Mouse (Mus musculus): ENCODE results near the gene Lmbr1l. TPM values are rescaled to one million over a fixed set of nuclear protein-coding genes. Genes with fewer than 3 reads are reported as not detected.
"Not testable (repeated sequence)": the region's sequence is repeated elsewhere in the genome, so short reads cannot be mapped to it uniquely, and the experiment has no call there.

Lmbr1l gene
- total RNA-seq, 4 experiments from 2014 or later, result 17.9 to 21.8 (median 19.6) TPM

DNA sequence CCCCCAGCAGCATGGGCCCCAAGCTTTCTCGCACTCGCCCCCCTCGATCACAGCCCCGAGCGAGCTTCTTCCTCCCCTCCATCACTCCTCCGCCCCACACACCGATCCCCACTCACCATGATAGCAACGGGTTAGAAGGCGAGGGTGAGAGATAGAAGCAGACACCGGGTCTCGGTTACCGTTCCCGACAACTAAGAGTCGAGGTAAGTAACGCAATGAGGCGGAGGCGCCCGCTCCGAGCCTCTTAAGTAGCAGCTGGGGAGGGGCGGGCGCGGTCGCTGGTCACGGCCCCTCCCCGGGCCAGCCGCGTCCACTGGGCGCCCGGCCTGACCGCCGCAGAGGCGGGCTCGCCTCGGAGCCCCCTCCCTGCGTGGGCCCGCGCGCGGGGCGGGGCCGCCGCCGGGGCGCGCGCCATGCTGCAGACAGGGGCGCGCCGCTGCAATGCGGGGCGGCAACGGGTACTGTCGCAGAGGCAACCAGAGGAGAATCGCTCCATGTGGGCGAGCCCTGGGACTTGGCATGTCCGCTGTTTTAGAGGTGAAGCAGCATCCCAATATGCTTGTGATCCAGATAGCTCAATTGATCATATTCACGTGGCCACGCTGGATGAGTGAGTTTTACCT lies 16.3 kb upstream of the Lmbr1l start, which contains the start of gene Tuba1b:
Tuba1b (minus strand) TSS at position 349 of the 623 bp plus-strand sequence.
- peak; percentile 82 to 88 for DNase-seq (ENCODE audit: low spot score in 2 of 2)

DNA sequence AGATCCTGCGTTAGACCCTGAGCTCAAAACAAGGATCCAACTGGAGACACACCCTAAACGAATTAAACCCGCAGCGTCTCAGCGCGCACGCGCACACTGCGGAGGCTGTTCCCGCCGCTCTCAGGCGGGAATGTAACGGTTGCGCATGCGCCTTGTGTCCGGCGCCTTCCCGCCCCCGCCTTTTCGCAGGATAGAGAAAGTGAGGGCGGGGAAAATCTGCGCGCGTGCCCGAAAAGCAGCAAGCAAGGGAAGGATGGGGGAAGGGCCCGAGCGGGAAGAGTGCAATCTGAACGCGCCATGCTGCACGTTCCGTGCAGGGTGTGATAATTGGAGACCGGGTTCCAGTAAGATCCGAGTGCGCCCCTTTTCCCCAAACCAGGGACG lies 15.8 kb upstream of the Lmbr1l start:
- DNase-seq (ENCODE audit: low spot score in 2 of 2), result peak; percentile 92 to 97

DNA sequence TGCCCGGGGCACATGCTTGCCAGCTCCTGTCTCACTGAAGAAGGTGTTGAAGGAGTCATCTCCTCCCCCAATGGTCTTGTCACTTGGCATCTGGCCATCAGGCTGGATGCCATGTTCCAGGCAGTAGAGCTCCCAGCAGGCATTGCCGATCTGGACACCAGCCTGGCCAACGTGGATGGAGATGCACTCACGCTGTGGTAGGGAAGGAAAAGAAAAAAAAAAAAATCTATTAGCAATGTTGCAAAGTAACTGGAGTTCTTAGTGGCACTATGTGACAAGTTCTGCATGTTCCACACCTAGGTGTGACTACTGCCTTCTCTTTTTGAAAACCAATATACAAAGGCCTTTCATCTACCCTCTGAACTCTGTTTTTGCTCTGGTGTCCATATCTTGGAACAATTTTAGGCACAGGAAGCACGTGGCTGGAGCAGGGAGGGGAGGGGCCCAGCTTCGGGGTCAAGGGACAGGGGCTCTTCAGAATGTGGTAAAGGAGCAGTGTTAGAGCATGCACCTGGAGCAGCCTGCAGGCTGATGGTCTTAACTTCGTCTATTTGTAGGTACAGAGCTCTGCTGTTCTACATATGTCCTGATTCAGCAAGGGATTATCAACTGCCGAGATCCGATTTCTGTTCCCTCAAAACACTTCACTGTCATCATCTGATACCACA lies 15.1 kb upstream of the Lmbr1l start:
- DNase-seq (ENCODE audit: low spot score in 2 of 2), result not testable (repeated sequence)

DNA sequence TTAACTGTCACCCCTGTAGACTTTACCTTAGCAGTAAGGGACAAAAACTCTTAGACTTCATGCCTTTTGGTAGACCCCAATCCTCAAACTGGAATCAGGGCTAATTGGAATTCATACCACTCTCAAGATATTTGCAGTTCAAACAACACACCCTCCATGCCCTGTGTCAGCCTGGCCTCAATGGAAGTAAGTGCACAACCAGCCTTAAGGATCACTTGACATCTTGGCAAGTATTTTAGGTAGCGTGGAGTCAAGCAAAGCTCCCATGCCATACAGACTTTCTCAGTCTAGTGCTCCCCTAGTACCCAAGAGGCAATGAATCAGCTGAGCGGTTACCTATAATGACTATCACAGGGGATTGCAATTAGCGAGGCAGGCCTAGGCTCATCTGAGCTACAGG lies 13.0 kb upstream of the Lmbr1l start:
- no peak for DNase-seq (ENCODE audit: low spot score in 2 of 2)

DNA sequence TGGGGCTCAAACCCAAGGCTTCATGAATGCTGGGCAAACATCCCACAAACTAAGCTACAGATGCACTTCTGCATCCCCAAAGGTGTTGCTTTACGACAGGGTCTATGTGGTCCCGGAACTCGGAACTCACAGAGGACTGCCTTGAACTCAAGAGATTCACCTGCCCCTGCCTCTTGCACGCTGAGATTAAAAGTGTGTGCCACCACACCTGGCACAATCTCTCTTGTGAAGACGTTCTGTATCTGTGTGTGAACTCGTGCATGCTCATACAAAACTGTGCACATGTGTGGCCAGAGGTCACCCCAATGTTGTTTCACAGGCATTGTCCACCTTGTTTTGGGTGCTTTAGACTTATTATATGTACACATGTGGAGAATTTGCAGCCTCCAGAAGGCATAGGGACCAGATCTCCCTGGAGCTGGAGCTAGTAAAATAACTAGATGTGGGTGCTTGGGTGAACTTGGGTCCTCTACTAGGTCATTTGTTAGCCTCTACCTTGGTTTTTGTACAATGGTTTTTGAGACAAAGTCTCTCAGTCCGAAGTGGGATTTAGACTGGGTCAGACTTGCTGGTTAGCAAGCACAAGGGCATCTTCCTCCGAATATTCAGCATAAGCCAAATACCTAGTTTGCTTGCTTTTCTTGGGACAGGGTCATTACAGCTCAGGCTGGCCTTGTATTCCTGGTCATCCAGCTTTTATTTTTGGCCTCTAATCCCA lies 12.1 kb upstream of the Lmbr1l start:
- DNase-seq (ENCODE audit: low spot score in 2 of 2), result no peak

DNA sequence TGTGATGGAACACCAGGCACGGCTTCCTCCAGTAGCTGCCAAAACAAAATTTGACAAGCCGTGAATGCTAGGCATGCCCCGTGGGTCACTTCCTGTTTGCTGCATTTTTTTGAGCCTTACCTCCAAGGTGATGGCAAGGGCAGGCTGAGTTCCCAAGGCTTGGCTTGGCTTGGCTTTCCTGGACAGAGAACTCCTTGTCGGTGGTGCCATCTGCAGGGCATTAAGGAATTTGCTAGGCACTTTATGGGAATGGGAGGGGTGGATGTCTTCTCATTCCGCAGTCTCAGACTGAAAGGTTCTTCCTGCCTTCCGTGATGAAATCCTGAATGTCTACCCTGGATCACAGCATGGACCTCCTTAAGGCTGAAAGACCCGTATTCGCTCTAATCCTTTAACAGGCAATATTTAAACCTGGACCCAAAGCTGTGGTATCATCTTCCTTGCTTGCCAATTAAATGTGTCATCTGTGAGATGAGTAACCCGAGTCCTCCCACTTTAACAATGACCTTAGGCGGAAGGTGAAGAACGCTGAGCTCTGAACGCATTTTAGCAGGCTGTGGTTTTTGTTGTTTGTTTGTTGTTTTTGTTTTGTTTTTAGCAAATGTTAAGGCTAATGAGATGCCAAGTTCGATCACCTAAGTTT lies 10.7 kb upstream of the Lmbr1l start:
- DNase-seq (ENCODE audit: low spot score in 2 of 2), result peak; percentile 60 to 67

DNA sequence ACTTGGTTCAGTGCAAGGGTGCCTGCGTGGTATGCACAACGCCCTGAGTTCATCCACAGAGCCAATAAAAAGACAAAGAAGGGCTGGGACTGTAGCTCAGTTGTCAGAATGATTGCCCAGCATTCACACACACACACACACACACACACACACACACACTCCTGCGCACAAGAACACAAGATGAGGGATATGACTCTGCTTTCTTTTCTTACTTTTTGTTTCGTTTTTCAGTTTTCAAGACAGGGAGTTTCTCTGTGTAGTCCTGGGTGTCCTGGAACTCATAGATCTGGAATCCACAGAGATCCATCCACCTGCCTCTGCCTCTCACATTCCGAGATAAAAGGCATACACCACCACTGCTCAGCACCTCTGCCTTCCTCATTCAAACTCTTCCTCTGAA lies 9.5 kb upstream of the Lmbr1l start:
- DNase-seq (ENCODE audit: low spot score in 2 of 2), result no peak

DNA sequence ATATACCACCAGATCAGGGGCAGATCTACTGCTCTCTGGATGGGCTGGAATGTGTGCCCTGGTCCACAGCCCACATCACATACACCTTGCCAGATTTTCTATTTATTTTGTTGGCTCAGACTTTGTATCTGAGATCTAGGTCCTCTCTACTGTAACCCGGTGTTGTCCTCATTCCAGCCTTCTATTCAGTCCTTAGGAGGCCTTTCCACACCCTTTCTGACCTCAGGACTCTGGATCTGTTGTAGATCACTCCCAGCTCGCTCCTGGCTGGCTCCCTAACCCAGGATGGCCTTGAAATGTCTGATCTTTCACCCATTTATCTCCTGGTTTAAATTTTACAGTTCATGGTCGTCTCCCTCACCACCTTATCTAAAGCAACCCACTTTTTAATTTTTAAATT lies 6.7 kb upstream of the Lmbr1l start:
- no peak for DNase-seq (ENCODE audit: low spot score in 2 of 2)

DNA sequence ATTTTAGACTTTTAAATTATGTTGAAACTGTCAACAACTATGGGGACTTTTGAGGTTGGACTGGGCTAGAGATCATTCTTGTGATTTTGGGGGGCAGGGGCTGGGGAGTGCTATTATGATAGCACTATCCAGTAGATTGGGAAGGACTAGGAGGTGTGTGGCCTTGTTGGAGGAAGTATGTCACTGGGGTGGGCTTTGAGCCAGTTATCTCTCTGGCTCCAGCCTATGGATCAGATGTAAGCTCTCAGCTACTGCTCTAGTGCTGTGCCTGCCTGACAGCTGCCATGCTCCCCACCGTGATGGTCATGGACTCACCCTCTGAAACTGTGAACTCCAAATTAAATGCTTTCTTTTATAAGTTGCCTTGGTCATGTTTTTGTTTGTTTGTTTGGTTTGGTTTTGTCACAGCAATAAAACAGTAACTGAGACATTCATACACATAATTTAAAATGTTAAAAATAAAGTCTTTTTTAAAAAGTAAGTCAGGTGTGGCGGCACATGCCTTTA lies 5.1 kb upstream of the Lmbr1l start:
- DNase-seq (ENCODE audit: low spot score in 2 of 2), result no peak

DNA sequence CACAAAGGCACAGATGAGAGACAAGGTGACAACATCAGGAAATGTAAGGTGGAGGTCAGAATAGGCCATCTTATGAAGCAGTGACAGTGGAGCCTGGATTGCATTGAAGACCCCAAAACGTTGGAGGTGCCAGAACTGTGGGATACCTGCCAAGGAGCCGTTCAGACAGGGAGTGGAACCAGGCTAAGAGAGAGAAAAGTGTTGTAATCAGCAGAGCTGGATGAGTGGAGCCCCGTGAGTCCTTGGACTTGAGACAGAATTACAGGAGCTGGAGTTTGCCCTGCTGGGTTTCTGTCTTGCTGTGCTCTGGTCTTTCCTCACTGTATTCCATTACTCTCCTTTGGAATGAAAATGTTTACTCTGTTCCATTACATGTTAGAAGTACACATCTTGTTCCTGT lies 4.5 kb upstream of the Lmbr1l start:
- no peak for DNase-seq (ENCODE audit: low spot score in 2 of 2)

DNA sequence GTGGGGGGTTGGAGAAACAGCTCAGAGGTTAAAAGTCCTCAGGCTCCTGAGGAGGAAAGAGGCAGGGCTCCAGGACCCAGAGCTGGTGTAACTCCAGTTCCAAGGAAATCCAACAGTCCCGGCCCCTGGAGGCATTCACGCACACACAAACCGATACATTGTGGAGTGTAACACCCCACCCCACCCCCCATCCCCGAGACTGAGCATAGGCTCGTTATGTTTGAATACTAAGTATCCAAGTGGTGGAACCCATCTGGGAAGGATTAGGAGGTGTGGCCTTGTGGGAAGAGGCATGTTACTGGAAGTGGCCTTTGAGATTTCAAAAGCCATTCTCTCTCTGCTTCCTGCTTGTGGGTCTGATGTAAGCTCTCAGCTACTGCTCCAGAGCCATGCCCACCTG lies 3.5 kb upstream of the Lmbr1l start:
- DNase-seq (ENCODE audit: low spot score in 2 of 2), result no peak

DNA sequence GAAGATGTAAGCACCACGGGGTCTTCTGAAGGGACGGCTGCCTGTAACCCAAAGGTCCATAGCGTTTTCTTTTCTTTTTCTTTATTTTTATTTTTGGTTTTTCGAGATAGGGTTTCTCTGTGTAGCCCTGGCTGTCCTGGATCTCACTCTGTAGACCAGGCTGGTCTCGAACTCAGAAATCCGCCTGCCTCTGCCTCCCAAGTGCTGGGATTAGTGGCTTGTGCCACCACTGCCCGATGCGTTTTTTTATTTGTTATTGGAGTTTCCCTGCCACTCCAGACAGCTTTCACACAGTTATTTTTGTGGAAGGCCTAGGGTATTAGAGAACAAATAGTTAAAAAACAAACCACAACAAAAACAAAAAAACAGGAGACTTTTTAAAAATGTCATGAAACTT lies 466 bp upstream of the Lmbr1l start:
- DNase-seq (ENCODE audit: low spot score in 2 of 2), result not testable (repeated sequence)

DNA sequence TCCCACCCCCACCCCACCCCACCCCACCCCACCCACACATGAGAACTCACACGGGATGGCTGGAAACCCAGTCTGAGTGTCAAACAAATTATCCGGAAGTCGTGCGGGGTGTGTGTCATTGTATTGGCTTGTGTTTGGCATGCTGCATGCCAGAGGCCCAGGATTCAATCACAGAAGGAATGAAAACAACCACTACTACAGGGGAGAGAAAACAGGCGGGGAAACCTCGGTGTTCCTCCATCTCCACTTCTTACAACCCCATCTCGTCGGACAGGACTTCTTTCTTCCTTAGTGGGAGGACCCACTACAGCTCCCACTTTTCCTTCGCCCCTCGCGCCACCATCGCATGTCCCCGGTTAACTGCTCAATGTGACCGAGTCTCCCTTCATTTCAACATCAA lies 940 bp downstream of the Lmbr1l start:
- no peak for DNase-seq (ENCODE audit: low spot score in 2 of 2)

DNA sequence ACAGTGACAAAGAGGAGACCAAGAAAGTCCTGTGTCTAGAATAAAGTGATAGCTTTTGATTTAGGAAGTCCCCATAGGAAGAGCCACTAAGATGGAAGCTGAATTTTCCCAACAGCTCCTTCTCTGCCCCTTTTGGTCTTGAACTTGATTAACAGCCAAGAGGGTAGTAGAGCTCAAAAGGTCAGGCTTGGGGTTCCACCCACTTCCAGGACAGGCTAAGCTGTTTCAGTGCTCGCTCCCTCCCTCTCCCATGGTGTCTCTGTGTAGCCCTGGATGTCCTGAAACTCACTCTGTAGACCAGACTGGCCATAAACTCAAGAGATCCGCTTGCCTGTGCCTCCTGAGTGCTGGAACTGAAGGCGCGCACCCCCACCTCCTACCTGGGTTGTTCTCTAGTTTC lies 2.0 kb downstream of the Lmbr1l start:
- no peak for DNase-seq (ENCODE audit: low spot score in 2 of 2)

DNA sequence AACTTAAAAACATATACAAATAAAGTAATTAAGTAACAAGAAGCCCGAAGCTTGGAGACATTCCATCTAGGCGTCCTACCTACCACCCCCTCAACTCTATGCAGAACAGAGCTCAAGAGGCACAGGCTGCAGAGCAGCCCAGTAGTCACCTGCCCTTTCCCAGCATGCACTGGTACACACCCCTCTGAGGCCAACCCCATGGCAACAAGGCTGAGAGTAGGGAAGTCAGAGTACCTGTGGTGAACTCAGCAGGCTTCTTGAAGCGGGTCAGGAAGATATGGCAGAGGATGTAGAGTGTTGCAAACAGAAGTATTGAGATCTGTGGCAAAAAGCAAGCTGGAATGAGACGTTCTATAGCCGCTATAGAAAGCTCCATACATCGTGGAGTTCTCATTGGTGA lies 3.1 kb downstream of the Lmbr1l start:
- no peak for DNase-seq (ENCODE audit: low spot score in 2 of 2)

DNA sequence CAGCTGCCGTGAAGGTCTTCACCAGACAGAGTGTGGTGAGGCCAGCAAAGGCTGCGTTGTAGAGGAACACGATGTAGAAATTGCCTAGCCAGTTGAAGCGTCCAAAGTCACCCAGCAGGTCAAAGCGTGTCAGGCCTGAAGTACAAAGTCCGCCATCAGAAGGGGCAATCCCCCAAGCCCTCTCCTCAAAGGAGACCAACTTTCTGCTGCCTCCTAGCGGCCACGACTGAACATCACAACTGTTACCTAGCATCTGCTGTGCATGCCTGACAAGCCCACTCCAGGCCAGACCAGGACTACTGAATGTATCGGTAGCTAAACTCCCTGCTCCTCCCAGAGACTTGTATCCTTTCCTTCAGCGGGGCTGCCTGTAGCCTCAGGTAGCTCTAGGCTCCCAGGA lies 13.3 kb downstream of the Lmbr1l start:
- no peak for DNase-seq (ENCODE audit: low spot score in 2 of 2)

DNA sequence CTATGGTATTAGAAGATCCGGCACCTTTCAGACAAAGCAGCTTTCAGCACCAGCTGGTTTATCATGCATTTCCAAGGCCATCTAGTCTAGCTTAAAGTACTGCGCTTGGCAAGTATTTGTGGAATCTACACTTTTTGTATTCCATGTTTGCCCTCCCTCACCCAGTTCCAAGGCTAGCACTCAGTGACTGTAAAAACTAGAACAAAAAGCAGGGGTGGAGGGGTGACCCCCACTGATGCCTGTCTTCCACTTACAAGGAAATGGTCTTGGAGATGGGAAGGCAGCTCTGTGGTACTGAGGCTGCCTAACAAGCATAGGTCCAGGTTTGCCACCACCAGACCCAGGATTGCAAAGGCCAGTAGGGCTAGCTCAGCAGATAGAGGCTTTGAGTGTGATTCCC lies 15.4 kb downstream of the Lmbr1l start:
- no peak for DNase-seq (ENCODE audit: low spot score in 2 of 2)

DNA sequence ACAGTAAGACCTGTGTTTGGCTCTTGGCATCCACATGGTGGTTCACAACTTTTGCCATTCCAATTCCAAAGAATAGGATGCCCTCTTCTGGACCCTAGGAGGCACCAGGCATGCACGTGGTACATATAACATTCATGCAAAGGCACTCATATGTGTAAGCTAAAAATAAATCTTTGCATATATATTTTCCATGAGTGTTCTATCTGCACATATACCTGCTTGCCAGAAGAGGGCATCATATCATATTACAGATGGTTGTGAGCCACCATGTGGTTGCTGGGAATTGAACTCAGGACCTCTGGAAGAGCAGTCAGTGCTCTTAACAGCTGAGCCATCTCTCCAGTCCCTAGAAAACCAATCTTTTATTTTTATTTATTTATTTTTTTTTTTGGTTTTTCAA lies 16.5 kb downstream of the Lmbr1l start:
- DNase-seq (ENCODE audit: low spot score in 2 of 2), result no peak

DNA sequence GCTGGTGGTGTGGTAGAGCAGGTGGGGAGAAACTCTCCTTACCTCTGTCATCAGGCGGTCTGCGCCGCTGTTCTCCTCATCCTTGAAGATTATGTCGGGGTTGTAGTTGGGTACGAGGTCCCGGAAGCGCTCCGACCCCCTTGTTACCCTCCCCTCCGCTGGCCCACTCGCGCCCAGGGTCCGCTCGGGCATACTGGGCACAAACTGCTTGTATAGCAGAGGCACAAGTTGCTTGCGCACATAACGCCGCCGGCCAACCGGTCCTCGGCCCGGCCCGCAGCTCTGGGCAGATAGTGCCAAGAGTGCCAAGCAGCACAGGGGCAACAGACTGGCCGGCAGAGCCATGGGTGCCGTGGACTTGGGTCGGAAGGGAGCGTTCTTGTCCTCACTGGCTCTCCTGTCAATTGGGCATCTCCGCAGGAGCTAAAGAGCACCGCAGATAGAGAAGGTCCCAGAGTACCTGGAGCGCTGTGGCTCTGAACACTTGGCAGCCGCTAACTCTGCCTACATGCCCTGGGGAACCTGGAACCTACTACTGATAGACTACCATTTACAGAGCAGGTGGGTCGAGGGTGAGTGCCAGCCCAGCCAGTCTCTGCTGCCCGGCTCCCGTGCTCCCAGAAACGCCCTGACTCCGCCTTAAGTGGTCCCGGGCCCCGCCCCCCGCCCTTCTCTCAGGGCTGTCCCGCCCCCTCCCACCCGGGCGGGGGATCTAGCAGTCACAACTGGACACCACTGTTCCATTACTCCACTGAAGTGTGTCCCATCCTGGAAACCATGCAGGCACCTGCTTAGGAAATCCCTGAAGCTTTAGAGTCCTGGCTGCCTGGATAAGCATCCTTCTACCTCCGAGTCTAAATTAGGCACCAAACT lies 19.9 kb downstream of the Lmbr1l start, which contains the start of gene Dhh:
Dhh (minus strand) TSS at position 613 of the 873 bp plus-strand sequence.
- no peak for DNase-seq (ENCODE audit: low spot score in 2 of 2)

DNA sequence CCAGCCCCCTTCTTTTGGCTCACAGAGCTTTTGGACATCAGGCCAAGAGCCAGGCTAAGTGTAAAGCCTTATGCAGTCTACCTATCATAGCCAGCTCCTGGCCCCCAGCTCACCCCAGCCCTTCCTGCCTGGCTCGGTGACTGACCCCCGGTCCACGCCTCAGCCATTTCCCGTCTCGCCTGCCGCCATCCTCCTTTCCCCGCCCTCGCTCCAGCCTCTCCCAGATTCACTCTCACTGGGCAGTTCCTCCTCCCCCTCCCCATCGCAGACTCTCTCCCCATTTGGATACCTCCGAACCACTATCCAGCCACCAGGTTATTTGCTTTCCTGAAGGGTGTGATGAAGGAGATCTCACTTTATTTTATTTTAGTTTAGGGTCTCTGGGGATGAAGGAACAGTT lies 20.5 kb downstream of the Lmbr1l start:
- no peak for DNase-seq (ENCODE audit: low spot score in 2 of 2)
